Mouse (Mus musculus) heart, adult 10 weeks (tissue): ENCODE measurements around the gene Tnfrsf1a. TPM values are rescaled to one million over a fixed set of nuclear protein-coding genes. Genes with fewer than 3 reads are reported as not detected.

ENCODE experiments used
- polyA plus RNA-seq: library from polyadenylated mRNA; stranded (reverse); fragments of 350-450 nt; fragmentation: Illumina TruSeq; extraction: RNeasy Lipid Tissue Mini Kit (QIAGEN cat#74804); gene quantifications from one replicate; pipeline ENCODE4 v1.2.3, GENCODE M21; 2014; ENCODE audit warnings: low read depth, low replicate concordance

Tnfrsf1a gene
- polyA plus RNA-seq = 39.9 TPM

GRCm38 (mm10) chr6:125348721-125349574, at the start of gene Tnfrsf1a:
Gene Tnfrsf1a, plus strand, starts transcription at chr6:125349362.

GRCm38 (mm10) chr6:125313546-125314230, 35.5 kb upstream of the Tnfrsf1a start, which contains the start of gene Ltbr:
Gene Ltbr, minus strand, starts transcription at chr6:125313885.

GRCm38 (mm10) chr6:125320323-125320722, 28.8 kb upstream of the Tnfrsf1a start, which contains the start of gene Scnn1a:
Gene Scnn1a, plus strand, starts transcription at chr6:125320659.

DNA sequence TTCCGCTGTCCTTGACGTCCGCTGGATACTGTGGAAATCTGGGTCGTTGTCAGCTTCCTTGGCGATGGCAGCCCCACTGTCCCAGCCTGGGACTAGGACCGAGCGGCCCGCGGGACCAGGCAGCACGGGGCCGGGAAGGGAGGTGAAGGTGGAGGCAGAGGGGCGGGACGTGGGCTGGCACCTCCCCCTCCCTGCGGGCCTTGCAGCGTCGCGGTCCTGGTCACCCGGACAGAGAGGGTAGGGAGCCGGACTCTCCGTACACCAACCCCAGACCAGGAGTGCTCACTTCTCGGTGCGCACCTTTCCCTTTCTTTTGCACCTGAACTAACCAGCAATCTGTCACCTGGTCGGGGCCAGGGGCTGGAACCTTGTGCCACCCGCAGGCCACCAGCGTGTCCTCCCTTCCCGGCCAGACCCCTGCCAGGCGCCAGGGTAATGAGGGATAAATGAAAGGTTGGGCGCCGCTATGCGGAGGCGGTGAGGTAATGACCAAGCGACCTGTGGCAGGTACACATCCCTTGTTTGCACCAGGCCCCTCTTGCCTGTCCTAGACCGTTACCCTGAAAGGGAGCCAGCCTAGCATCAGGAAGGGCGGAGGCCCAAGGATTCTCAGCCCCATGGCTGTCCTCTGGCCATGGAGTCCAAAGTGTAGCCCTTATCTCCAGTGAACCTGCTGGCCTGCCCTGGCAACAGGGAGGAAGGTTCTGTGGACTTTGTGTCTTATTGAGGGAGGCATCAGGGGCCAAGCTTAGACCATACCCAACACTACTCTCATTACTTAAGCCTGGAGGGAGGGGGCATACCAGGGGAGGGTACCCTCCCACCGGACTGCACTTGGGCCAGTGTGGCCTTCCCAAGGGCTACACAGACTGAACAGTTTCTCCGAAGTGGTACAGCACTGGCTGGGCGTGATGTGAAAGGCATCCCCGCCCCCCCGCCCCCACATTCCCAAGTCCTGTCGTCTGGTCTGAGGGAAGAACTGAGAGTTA, 31.5 kb downstream of the Tnfrsf1a start, which contains the start of gene Plekhg6:
Plekhg6 (minus strand) TSS at position 422 of the 989 bp plus-strand sequence.

Other genes with a start within 250 kb of the Tnfrsf1a start
- 16.6 TPM for gene Nop2, start 217.5 kb upstream of the Tnfrsf1a start, polyA plus RNA-seq
- gene Iffo1, start 204.1 kb upstream of the Tnfrsf1a start, polyA plus RNA-seq = 14.3 TPM
- gene Gapdh, start 182.9 kb upstream of the Tnfrsf1a start, polyA plus RNA-seq = 4,016 TPM
- gene Ncapd2, start 157.7 kb upstream of the Tnfrsf1a start, polyA plus RNA-seq = 18.6 TPM
- gene Mrpl51, start 157.6 kb upstream of the Tnfrsf1a start, polyA plus RNA-seq = 266 TPM
- gene Vamp1, start 133.8 kb upstream of the Tnfrsf1a start, polyA plus RNA-seq = 10.0 TPM
- gene Tapbpl, start 117.5 kb upstream of the Tnfrsf1a start, polyA plus RNA-seq = 6.8 TPM
- gene Cd27, start 112.4 kb upstream of the Tnfrsf1a start, polyA plus RNA-seq = not detected
- not detected for gene Tuba3a, start 63.3 kb upstream of the Tnfrsf1a start, polyA plus RNA-seq
- 31.2 TPM for gene Ltbr, start 35.5 kb upstream of the Tnfrsf1a start, polyA plus RNA-seq
- 0.37 TPM for gene Scnn1a, start 28.7 kb upstream of the Tnfrsf1a start, polyA plus RNA-seq
- not detected for gene Plekhg6, start 31.4 kb downstream of the Tnfrsf1a start, polyA plus RNA-seq
- gene Cd9, start 145.4 kb downstream of the Tnfrsf1a start, polyA plus RNA-seq = 72.0 TPM
- 55.2 TPM for gene Vwf, start 197.4 kb downstream of the Tnfrsf1a start, polyA plus RNA-seq